Mouse (Mus musculus) right cerebral cortex, adult 2 months (tissue): ENCODE results near the gene Nuak2.

Experiments
- DNase-seq, 2 experiments: peaks; one replicate each; pipeline ENCODE4 v3.0.0; 2021 to 2022; ENCODE audit warnings: low spot score in 2 of 2

The Nuak2 gene

GRCm38 (mm10) chr1:132377055-132377365, 61.1 kb downstream of the Nuak2 start:
- peak in 1 of 2 experiments; percentile 15 for DNase-seq

GRCm38 (mm10) chr1:132377811-132378210, 61.9 kb downstream of the Nuak2 start:
- no peak for DNase-seq

- peak in 1 of 2 experiments; percentile 2 for DNase-seq
Observed at GRCm38 (mm10) chr1:132380550-132381100, 64.7 kb downstream of the Nuak2 start.

- no peak for DNase-seq
Observed at GRCm38 (mm10) chr1:132381929-132382328, 66.0 kb downstream of the Nuak2 start.
